Mouse (Mus musculus): ENCODE measurements around the gene Gm45713. TPM values are rescaled to one million over a fixed set of nuclear protein-coding genes. Genes with fewer than 3 reads are reported as not detected.

Gene Gm45713
- polyA plus RNA-seq, 1 experiment from 2014 or later = 0.19 TPM

- WGBS = 66% methylated on average over 4 of the region's 4 CpGs
- Histone ChIP-seq H3K4me1 (peaks cover 28% of the 10 kb centered on the region), H3K27ac (replicated peaks) (no peak overlapping the region), H3K27me3 (ENCODE audit: low read depth, poor library complexity, severe bottlenecking) (no peaks in the 10 kb centered on the region), H3K4me3 (no peak overlapping the region), H3K9me3 (replicated peaks) (no peaks in the 10 kb centered on the region), H3K36me3 (peaks cover 47% of the 10 kb centered on the region)
- DNase-seq (ENCODE audit: low spot score) = no peak
These were observed 12.6 kb upstream of the Gm45713 start for GRCm38 (mm10) chr7:45148534-45149098.

GRCm38 (mm10) chr7:45147899-45148298 lies 11.9 kb upstream of the Gm45713 start:
- Histone ChIP-seq H3K4me1 (peaks cover 23% of the 10 kb centered on the region), H3K27me3 (ENCODE audit: low read depth, poor library complexity, severe bottlenecking) (no peaks in the 10 kb centered on the region), H3K27ac (replicated peaks) (no peak overlapping the region), H3K36me3 (peaks cover 54% of the 10 kb centered on the region), H3K4me3 (no peak overlapping the region), H3K9me3 (replicated peaks) (no peaks in the 10 kb centered on the region)
- DNase-seq (ENCODE audit: low spot score) = no peak
- WGBS = 91% methylated on average over 11 of the region's 11 CpGs

GRCm38 (mm10) chr7:45147267-45147666 lies 11.2 kb upstream of the Gm45713 start:
- Histone ChIP-seq H3K9me3 (replicated peaks) (no peaks in the 10 kb centered on the region), H3K4me3 (no peak overlapping the region), H3K27me3 (ENCODE audit: low read depth, poor library complexity, severe bottlenecking) (no peaks in the 10 kb centered on the region), H3K27ac (replicated peaks) (no peak overlapping the region), H3K36me3 (peaks cover 61% of the 10 kb centered on the region), H3K4me1 (peaks cover 23% of the 10 kb centered on the region)
- WGBS = 92% methylated on average over 11 of the region's 11 CpGs
- no peak for DNase-seq (ENCODE audit: low spot score)

GRCm38 (mm10) chr7:45145460-45145859 lies 9.4 kb upstream of the Gm45713 start:
- Histone ChIP-seq H3K4me3 (no peak overlapping the region), H3K27ac (replicated peaks) (no peak overlapping the region), H3K4me1 (peaks cover 15% of the 10 kb centered on the region), H3K36me3 (peaks cover 70% of the 10 kb centered on the region), H3K9me3 (replicated peaks) (no peaks in the 10 kb centered on the region), H3K27me3 (ENCODE audit: low read depth, poor library complexity, severe bottlenecking) (no peaks in the 10 kb centered on the region)
- no peak for DNase-seq (ENCODE audit: low spot score)
- 96% methylated on average over 8 of the region's 8 CpGs for WGBS

GRCm38 (mm10) chr7:45144368-45145174 lies 8.5 kb upstream of the Gm45713 start:
- Histone ChIP-seq H3K4me1 (peaks cover 7% of the 10 kb centered on the region), H3K36me3 (peaks cover 70% of the 10 kb centered on the region), H3K9me3 (replicated peaks) (no peaks in the 10 kb centered on the region), H3K27me3 (ENCODE audit: low read depth, poor library complexity, severe bottlenecking) (no peaks in the 10 kb centered on the region), H3K4me3 (no peak overlapping the region), H3K27ac (replicated peaks) (no peak overlapping the region)
- no peak for DNase-seq (ENCODE audit: low spot score)
- 86% methylated on average over 13 of the region's 13 CpGs for WGBS

GRCm38 (mm10) chr7:45141914-45142313 lies 5.9 kb upstream of the Gm45713 start:
- Histone ChIP-seq H3K27ac (replicated peaks) (no peak overlapping the region), H3K36me3 (peaks cover 55% of the 10 kb centered on the region), H3K27me3 (ENCODE audit: low read depth, poor library complexity, severe bottlenecking) (peaks cover 11% of the 10 kb centered on the region; the same call in 1 of the 2 replicates), H3K4me1 (no peaks in the 10 kb centered on the region), H3K9me3 (replicated peaks) (no peaks in the 10 kb centered on the region), H3K4me3 (no peak overlapping the region)
- WGBS = 97% methylated on average over 5 of the region's 5 CpGs
- DNase-seq (ENCODE audit: low spot score) = no peak

- 96% methylated on average over 3 of the region's 3 CpGs for whole genome bisulfite sequencing
These were observed 5.3 kb upstream of the Gm45713 start for GRCm38 (mm10) chr7:45141319-45141718.

GRCm38 (mm10) chr7:45139904-45140723 lies 4.1 kb upstream of the Gm45713 start:
- Histone ChIP-seq H3K4me3 (no peak overlapping the region), H3K4me1 (peaks cover 9% of the 10 kb centered on the region), H3K36me3 (peaks cover 38% of the 10 kb centered on the region), H3K27me3 (ENCODE audit: low read depth, poor library complexity, severe bottlenecking) (peaks cover 27% of the 10 kb centered on the region), H3K9me3 (replicated peaks) (no peaks in the 10 kb centered on the region), H3K27ac (replicated peaks) (no peak overlapping the region)
- WGBS = 80% methylated on average over 8 of the region's 8 CpGs
- DNase-seq (ENCODE audit: low spot score) = no peak

More at GRCm38 (mm10) chr7:45141319-45141718, 5.3 kb upstream of the Gm45713 start:
- H3K4me3 ChIP-seq = no peak overlapping the region
- H3K9me3 ChIP-seq (replicated peaks) = no peaks in the 10 kb centered on the region
- H3K27me3 ChIP-seq (ENCODE audit: low read depth, poor library complexity, severe bottlenecking) = peaks cover 15% of the 10 kb centered on the region; the same call in 1 of the 2 replicates
- H3K4me1 ChIP-seq = no peaks in the 10 kb centered on the region
- peaks cover 50% of the 10 kb centered on the region for H3K36me3 ChIP-seq
- H3K27ac ChIP-seq (replicated peaks) = no peak overlapping the region
- DNase-seq (ENCODE audit: low spot score) = no peak

GRCm38 (mm10) chr7:45138403-45138802 lies 2.4 kb upstream of the Gm45713 start:
- H3K36me3 ChIP-seq = peaks cover 20% of the 10 kb centered on the region
- no peak for DNase-seq (ENCODE audit: low spot score)
- H3K27me3 ChIP-seq (ENCODE audit: low read depth, poor library complexity, severe bottlenecking) = peaks cover 35% of the 10 kb centered on the region
- no peak overlapping the region for H3K4me3 ChIP-seq
- no peak overlapping the region for H3K27ac ChIP-seq (replicated peaks)
- no peaks in the 10 kb centered on the region for H3K9me3 ChIP-seq (replicated peaks)
- peaks cover 18% of the 10 kb centered on the region for H3K4me1 ChIP-seq
- WGBS = 68% methylated on average over 1 of the region's 1 CpGs

- Histone ChIP-seq H3K4me3 (0 out of 2 replicates have a peak overlapping the region, but pooled peaks have one; percentile 16), H3K27me3 (ENCODE audit: low read depth, poor library complexity, severe bottlenecking) (peaks cover 35% of the 10 kb centered on the region), H3K4me1 (peaks cover 18% of the 10 kb centered on the region), H3K9me3 (replicated peaks) (no peaks in the 10 kb centered on the region), H3K36me3 (peaks cover 10% of the 10 kb centered on the region), H3K27ac (replicated peaks) (0 out of 2 replicates have a peak overlapping the region, but pooled peaks have one; percentile 39)
- 83% methylated on average over 12 of the region's 12 CpGs for WGBS
- no peak for DNase-seq (ENCODE audit: low spot score)
These were observed 1.4 kb upstream of the Gm45713 start for GRCm38 (mm10) chr7:45137171-45138006.

- Histone ChIP-seq H3K9me3 (replicated peaks) (no peaks in the 10 kb centered on the region), H3K36me3 (no peaks in the 10 kb centered on the region), H3K4me1 (peaks cover 23% of the 10 kb centered on the region), H3K27me3 (ENCODE audit: low read depth, poor library complexity, severe bottlenecking) (peaks cover 35% of the 10 kb centered on the region), H3K4me3 (peak overlapping the region; percentile 66), H3K27ac (replicated peaks) (peak overlapping the region; percentile 74)
- whole genome bisulfite sequencing = 85% methylated on average over 3 of the region's 3 CpGs
- DNase-seq (ENCODE audit: low spot score) = no peak
These were observed 661 bp downstream of the Gm45713 start for GRCm38 (mm10) chr7:45135370-45135769.

- Histone ChIP-seq H3K4me1 (peaks cover 29% of the 10 kb centered on the region), H3K27ac (replicated peaks) (no peak overlapping the region), H3K27me3 (ENCODE audit: low read depth, poor library complexity, severe bottlenecking) (peaks cover 35% of the 10 kb centered on the region), H3K36me3 (no peaks in the 10 kb centered on the region), H3K4me3 (peak overlapping the region; percentile 66; the same call in 1 of the 2 replicates), H3K9me3 (replicated peaks) (no peaks in the 10 kb centered on the region)
- DNase-seq (ENCODE audit: low spot score) = no peak
- 6% methylated on average over 12 of the region's 12 CpGs for whole genome bisulfite sequencing
These were observed 1.4 kb downstream of the Gm45713 start for GRCm38 (mm10) chr7:45134544-45135026.

Data from midbrain, embryonic 10.5 days (tissue).